Mouse (Mus musculus) frontal cortex, adult (tissue): ENCODE measurements around the gene Tat.

ENCODE experiments used
- ATAC-seq: cut with Nextera tagmentation; 2 replicates; pipeline ENCODE4 v1.9.2; 2017; ENCODE audit warnings: mild to moderate bottlenecking, moderate library complexity, mixed read lengths; ENCODE audit not compliant: low TSS enrichment

Gene Tat

DNA sequence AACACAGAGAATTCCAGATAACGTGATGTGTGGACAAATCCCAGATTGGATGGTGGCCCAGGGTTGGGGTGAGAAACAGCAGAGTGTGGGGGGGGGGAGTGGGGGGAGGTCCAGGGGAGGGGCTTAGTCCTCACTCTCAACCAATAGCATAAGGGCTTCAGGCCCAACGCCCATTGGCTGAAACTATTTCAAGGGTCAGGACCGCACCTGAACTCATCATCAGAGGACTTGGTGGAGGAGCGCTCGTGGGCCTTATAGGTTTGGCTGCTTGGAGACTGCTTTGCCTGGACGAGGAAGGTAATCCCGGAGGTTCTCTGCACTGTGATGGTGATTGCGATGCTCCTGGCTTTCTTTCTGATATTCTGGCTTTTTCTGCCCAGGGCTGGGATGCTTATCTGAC is at the start of gene Tat:
Gene Tat (plus strand): TSS at position 214 of the 400 bp plus-strand sequence.
- ATAC-seq = no peak

DNA sequence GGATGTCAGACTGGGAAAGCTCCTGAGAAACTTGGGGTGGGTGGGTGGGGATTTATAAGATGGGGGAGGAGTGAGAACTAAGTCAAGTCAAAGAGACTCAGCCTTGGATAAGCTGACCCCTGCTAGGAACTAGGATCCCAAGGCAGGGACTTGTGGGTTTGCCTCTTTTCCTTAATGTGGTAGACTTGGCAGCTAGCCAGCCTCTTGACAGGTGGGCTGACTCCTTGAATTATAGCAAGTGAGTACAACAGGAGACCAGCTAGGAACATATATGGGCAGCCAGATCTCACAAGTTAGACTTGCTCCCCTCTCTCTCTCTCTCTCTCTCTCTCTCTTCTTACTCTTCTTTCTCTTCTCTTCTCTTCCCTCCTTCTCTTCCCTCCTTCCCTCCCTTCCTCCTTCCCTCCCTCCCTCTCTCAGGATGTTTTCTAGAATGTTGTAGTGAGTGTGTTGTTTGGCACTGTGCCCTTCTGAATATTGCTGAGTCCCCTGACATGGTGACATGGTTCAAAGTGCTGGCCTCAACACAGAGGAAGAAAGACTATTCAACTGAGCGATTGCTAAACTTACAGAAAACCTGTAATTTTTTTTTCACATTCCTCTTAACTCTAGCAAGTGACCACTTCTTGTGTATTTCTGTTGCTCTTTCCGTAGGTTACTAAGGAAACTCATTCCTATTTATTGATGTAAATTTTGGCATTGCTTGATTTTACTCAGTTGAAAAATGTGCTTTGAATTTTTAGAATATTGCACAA is 48.5 kb upstream of the Tat start:
- no peak for ATAC-seq

DNA sequence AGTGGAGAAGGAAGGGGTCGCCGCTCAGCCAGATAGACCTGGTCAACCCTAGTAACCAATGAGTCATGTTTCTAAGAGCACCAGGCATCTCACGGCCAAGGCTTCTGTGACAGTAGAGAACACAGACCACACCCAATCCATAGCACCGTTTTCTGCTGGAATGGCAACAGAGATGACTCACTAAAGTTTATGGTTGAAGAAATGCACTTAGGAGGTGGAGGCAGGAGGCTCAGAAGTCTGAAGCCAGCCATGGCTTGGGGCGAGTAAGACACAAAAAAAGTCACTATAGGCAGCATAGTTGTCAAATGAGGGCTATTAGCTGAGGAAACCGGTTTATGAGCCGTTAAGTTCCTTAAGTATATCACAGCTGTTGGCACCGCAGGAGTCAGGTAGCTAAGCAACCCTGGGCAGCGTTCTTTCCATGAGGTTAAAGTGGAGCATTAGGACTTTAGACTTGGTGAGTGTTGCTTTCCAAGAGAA is 45.0 kb upstream of the Tat start:
- ATAC-seq = no peak

DNA sequence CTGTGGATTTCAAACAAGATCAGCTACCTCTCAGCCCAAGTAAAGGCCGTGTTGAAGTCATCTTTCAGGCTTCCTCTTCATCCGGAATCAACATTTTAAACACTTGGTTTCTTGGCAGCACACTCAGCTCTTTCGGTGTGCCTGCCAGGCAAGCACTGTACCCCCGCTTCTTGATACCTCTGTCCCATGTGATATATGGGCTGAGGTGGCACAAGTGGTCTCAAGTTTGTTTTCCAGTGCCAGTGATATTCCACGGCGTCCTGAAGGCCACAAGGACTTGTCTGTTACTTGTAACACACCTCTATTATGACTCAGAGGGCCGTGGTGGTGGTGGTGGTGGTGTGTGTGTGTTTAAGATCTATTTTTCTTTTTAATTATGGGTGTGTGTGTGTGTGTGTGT is 44.5 kb upstream of the Tat start:
- no peak for ATAC-seq

DNA sequence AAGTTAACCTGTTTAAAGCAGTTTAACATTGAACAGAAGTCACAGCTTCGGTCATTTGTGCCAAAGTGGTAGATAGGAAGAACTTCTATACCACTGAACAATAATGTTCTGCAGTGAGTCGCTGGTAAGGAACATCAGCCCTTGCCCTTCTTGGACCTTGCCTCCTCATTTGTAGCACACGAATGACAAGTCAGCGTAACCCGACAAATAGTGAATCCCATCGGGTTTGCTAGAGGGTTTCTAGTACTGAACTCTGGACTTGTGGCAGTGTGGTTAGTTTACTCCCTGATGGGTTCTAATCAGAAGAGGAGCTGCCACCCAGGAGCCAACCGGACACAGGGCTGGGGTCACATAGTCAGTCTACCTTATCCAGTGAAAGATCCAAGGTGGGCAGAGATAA is 44.0 kb upstream of the Tat start:
- no peak for ATAC-seq

DNA sequence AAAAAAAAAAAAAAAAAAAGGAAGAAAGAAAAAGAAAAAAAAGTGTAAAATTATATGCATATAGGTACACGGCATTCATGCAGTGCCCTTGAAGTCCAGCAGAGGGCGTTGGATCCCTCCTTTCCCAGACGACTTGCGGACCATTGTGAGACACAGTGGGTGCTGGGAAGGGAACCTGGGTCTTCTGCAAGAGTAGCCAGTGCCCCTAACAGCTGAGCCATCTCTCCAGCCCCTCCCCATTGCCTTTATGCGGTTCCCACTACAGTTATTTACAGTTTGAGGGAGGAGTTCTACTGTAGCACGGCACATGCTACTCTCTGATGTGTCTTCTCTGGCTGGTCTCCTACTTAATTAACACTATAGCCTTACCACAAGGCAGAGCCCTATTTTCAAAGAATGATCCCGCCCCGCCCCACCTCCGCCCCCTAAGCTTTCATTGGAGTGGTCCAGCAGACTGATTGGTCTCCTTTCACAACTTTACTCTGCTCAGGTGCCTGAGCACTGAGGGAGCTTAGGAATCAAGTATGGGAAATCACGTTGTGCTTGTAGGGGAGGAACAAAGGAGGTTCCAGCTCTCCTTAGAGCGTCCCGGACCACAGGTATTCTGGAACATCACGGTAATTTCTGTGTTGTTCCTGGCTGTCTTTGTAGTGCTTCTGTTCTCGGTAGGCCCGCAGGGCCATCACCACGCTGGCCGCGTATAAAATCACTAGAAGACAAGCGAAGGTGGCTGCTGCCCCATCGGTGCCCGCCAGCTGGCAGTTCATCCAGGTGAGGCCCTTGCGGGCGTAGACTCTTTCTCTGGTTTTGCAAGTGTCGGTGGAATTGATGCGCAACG is 42.6 kb upstream of the Tat start:
- ATAC-seq = peak; percentile 22

DNA sequence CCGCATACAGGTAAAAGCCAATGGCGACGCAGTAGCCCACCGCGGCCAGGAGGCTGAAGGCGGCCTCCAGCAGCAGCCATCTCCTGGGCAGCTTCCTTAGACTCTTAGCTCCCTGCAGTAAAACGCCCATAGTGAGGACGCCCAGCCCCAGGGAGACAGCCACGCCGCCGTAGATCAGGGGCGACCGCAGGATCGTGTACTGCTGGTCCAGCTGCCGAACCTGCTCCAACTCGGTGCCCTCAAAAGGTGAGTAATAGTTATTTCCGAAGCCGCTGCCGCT is 42.0 kb upstream of the Tat start:
- ATAC-seq = peak; percentile 41

DNA sequence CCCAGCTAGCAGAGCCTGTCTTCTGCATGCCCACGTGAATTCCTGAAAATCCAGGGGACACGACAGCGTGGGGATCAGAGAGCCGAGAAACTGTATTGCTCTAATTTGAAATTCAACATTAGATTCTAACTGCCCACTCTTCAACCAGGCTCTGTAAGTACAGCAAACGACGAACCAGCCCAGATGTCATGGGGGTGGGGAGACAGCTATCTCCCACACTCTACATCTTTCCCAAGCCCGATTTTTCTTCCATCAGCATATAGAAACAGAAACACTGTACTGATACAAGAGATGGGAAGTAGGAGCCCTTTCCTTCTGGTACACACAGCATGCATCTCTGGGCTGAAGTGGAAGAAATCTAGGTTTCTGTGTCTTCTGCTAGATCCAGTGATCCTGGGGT is 38.1 kb upstream of the Tat start:
- peak; percentile 75 for ATAC-seq

DNA sequence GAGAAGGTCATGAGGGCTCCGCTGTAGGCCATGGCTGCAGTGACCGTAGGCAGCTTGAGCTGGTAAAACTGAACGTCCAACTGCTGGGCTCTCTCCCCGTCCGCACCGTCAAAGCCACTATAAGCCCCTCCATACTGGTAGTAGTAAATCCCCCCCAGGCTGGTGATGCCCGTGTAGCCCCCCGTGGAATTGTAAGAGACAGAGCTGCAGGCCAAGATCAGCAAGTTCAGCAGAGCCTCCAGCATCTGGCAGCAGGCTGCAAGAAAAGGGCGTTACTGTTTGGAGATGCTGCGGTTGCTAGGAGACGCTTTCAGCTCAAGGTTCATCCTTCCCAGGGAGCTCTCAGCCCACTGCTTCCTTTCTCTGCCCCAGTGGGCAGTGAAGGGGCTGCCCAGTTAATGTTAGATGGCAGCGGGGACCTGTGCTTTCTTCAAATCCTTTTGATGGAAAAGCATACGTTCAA is 35.7 kb upstream of the Tat start:
- ATAC-seq = peak; percentile 50

DNA sequence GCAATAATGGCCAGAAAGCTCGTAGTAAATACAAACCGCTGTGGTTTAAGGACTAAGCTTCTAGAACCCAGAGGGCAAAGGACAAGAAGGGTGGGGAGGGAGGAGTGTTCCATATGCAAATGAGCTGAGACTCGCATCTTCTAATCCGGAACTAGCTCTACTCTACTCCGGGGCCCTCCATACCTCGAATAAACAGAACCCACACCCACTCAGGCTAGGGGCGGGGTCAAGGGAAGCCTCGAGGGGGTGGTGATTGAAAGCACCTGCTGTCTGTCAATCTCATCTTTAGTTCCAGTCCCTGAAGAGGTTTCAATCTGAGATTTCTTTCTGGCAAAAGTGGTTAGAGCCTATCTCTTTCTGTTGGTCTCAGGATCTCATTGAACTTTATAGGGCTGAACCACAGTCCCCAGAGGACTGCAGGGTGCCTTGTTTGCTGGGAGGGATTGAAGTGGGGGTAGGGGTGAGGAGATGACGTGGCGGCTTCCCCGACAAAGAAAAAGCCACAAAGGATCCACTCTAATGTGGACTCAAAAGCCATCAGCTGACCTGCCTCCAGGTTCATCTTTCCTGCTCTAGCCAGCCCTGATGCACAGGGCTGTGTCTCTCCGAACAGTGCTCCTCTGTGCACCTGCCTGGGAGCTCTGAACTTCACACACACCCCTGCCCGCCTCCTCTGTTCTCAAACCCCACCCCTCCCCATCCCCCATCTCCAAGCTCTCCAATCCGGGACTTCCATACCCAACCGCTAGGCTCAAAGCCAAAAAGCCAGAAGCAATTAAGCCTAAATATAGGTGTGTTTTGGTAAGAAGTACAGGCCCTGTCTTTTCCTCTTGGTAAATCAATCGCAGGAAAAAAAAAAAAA is 32.8 kb upstream of the Tat start:
- no peak for ATAC-seq

DNA sequence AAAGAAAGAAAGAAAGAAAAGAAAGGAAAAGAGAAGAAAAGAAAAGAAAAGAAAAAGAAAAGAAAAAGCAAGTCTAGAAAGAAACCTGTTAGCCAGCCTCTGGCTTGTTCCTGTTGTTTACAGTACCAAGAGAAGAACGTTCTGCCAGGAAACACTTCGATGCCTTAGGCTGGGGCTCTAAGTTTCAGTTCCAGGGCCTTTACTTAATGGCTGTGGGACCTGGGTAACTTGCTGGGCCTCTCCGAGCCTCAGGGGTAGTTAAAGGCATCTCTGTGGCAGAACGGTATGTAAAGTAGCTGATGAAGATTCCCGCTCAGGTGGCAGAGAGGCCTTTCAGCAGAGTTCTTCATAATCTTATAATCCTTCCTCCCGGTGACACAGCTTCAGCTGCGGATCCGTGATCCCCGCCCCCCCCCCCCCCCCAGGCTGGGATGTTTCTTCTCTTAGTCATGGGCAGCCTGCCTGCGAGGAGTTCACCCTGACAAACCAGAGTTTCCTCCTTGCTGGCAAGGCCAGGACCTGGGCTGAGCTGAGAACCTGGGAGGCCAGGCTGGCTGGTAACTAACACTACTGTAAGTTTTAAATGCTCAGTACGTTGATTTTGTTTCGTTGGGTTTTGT is 32.1 kb upstream of the Tat start:
- no peak for ATAC-seq

DNA sequence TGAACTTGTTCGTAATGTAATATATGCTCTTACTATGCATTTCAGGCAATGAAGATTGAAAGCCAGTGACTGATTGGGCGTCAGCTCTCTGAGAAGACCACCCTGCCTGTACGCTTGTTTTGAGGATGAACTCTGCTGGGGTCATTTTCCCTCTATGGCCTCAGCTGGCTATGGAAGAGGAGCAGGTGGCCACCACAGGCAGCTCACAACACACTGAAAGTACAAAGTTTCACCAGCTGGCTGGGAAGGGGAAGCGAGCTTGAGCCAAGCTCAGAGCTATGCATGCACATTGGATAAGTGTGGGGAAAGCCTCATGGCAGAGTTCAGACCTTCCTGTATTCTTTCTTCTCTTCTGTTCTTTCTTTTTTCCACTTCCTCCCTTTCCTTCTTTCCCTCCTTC is 31.1 kb upstream of the Tat start:
- ATAC-seq = no peak

DNA sequence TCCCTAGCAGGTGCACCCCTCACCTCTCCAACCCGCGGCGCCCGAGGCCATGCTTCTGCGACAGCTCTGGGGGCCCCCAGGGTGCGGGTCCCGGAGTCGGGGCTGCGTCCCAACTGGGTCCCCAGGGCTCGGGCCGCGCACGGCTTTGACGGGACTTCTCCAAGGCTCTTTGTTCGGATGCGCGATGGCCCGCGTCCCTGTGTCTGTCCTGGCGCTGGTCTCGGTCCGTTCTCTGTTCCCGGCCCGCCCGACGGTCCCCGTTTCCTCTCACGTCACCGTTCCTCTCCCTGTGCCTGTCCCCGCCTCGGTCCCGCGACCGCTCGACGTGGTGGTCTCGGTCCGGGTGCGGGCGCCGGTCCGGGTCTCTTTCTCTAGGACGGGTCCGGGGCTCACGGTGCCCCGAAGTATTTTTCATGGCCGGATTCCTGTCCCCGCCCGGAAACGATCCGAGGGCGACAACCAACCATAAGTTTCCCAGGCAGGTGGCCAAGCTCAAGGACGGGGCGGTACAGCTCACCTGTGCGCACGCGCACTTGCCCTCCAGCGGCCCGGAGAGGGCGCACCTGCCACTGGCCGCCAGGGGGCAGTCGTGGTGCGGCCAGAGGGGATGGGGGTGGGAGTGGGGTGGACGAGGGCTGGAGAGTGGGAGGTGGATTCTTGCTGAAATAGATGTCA is 28.4 kb upstream of the Tat start, which contains the start of gene Marveld3:
Gene Marveld3 (minus strand): TSS at position 511 of the 675 bp plus-strand sequence.
- ATAC-seq = peak; percentile 81

DNA sequence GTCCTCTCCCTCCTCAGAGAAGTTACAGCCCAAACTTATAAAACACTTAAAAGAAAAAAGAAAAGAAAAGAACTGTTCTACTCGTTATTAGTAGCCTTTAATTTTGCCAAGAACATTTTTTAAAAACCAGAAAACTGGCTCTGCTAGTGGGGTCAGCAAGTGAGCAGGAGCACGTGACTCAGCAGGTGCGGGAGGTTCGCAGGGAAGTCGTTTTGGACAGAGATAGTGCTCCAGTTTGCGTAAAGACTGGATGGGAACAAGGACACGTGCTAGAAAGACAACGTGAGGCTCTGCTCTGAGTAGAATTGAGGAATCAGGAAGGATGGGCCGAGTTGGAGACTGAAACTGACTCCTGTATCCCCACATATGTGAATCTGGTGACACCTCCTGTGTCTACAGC is 27.3 kb upstream of the Tat start:
- ATAC-seq = no peak

DNA sequence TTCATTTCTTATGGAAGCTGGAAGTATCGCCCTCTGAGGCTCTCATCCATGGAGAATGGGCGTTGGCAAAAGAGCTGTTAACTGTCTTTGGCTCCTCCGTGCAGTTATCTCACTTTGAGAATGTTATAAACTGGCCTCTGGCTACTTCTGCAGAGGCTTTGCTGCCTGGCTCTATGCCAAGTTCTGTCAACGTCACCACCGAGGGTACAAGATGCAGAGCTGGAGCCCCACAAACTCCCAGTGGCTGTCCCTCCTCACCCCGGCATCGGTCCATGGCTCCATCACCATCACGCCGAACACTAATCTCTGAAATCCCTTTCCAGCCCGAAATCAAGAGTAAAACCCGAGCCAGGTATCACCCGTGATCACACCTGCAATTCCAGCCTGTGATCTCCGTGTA is 26.8 kb upstream of the Tat start:
- no peak for ATAC-seq

DNA sequence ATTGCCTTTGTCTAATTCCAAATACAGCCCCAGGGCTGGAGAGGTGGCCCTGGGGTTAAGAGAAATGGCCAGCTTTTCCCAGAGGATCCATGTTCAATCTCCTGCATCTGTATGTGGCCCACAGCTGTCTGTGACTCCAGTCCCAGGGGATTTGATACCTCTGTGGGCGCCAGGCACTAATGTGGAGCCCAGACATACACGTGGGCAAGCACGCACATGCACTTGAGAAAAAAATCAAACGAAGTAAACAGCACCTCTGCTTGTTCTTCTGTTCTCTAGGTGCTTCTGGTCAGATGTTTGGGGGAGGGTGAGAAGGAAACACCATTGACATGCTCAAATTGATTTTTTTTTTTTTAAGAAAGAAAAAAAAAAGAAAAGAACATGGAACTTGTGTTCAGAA is 26.1 kb upstream of the Tat start:
- ATAC-seq = no peak

DNA sequence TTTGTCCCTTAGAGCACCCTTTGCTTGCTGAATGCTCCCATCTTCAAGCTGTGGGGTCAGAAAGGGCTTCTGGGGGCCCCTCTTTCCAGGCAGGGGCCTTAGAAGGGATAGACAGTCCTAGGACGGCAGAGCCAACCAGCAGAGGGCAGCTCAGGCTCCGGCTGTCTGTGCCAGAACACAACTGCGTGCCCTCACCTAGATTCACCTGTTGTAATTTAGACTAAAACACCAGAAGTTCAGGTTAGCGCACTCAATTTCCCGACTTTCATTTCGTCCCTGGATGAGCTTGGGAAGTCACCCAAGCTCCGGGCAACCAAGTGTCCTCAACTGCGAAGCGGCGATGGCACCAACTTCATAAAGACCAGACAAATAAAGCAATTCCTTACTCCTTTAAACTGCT is 21.4 kb upstream of the Tat start:
- no peak for ATAC-seq

DNA sequence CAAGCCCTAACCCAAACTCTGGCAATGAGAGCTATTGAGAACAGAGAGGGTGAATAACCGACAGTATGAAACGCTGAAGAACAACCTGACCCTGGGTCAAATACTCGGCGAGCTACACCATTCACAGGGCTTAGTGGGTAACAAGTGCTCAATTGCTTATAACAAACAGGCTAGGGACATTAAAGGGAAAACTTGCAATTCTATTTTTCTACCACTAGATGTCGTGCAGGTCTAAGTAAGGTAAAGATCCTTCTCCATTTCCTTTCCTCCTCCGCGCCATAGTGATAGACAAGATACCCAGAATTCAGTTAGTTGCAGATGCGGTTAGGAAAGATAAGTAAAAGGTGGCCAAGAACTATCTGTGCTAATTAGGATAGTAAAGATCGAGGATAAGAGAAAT is 19.9 kb upstream of the Tat start:
- peak; percentile 88 for ATAC-seq

DNA sequence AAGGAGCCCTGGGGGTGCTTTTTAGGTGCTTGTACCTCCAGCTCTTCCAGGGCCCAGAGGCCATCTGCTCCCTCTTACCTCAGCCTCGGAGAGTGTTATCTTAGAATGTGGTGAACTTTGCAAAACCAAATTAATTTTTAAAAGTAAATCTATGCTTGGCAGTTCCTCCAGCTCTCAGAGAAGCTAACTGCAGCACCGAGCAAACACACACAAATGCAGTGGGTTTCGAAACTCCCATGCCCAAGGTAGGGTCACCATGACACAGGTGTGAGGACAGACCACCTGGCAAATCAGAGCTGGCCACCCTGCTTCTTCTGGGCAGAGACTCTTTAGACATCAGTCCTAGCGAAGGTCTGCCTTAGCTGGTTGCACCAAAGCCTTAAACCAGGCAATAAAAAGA is 17.3 kb upstream of the Tat start:
- ATAC-seq = no peak

DNA sequence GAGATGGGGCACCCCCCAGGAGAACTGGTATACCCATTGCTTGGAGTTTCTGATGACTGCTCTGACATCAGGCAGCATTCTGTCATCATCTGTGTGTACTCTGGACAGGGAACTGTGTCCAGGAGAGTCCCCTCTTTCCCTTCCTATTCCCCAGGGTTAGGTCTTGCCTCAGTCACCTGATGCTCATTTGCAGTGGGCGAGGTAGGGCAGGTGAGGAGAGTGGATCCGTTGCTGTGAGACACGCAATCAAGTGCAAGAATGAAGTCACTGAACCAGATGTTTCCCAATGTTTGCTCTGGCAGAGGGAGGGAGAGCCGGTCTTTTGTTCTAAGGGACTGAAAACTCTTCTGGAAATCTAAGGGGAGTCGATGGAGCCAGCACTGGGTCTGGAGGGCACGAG is 10.9 kb upstream of the Tat start:
- ATAC-seq = no peak

DNA sequence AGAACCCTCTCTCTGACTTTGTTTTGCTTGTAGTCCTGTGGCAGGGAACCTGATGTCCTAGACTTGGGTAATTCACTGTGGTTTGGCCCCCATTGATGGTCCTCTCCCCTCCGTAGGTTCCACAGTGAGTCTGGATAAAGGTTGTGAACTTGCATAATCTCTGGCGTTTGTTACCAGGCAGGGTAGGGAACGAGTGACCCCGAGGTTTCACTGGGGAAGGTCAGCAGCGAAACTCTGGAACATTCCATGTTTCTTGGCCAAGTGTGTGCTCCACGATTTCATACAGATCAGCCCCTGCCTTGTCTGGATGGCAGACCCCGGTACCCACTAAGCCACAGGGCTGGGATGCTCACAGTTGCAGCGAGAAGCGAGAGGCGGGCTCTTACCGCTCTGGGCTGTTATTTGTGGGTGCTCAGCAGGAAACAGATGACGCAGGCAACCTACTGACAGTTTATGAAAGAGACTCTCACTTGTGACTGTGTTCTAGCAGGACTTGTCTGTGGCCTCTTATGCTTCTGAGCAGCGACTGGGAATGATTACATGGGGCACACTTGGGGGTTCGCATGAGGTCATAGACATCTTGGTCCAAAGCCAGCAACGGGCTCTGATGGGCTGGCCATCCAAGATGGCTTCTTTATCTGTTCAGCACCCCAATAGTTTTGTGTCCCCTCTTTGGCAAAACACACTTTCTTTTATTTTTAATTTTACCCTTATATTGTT is 7.7 kb upstream of the Tat start:
- no peak for ATAC-seq
